Mouse (Mus musculus) urinary bladder, adult 2 months (tissue): ENCODE results near the gene Klhl2. TPM values are rescaled to one million over a fixed set of nuclear protein-coding genes. Genes with fewer than 3 reads are reported as not detected.

Experiments used
- DNase-seq: peaks from one replicate; pipeline ENCODE4 v3.0.0; 2022; ENCODE audit warnings: low spot score
- polyA plus RNA-seq: library from polyadenylated mRNA; depleted of rRNA; stranded (reverse); fragments of >200 nt; gene quantifications from 2 replicates; pipeline ENCODE4 v1.2.3, GENCODE M21; 2012; rRNA removed

Klhl2 gene
- polyA plus RNA-seq, result 20.1 and 20.2 TPM in 2 replicates

DNA sequence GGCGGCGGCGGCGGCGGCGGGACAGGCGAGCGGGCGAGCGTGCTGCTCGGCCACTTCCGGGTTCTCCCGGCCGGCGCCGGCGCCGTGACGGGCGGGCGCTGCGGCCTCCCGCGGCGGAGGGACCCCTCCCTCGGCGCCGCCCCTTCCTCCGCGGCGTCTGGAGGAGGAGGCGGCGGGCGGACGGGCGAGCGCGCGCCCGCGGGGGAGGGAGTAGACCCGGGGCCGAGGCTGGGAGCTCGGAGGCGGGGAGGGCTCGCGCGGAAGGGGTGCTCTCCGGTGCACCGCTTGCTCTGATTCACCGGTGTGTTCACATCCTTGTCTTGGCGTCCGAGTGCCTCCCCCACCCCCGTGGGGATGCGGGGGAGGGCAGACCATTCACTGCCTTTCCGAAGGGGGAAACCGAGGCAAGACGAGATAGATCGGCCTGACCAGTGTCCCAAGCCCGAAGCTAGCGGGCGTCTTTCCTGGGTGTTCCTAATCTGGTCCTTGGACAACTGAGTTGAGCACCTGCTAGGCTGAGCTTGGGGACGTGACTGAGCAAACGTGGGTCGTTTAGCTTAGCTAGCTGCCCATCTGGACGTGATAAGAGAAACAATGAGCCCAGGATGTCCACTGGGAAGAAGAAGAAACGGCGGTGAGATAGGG is at the start of gene Klhl2:
Gene Klhl2, minus strand, starts transcription at position 121 of the 645 bp plus-strand sequence.
- DNase-seq, result peak; percentile 69

DNA sequence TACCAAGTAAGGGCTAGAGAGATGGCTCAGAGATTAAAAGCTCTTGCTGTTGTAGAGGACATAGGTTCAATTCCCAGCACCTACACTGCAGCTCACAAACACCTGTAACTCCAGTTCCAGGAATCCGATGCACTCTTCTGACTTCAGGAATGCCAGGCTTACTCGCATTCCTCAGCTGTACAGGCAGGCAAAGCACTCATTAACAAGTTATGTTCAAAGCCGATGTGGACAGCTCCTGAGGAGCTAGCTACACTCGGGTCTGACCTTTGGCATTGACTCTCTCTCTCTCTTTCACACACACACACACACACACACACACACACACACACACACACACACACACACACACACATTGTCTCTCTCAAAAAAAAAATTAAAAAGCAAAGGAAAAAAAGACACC is 48.9 kb upstream of the Klhl2 start:
- DNase-seq, result no peak

DNA sequence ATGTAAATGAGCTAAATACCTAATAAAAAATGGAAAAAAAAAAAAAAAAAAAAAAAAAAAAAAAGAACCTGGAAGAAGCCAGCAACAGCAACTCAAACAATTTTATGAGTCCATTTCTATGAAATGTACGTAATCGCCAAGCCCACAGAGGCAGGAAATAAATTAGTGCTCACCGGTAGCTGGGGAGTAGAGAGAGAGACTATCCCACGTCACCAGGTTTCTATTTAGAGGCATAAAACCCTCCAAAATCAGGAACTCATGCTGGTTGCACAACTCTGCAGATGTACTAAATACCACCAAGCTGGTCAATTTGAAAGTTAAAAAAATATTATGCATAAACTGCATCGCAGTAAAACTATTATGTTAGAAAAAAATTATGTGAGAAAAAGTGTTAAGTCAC is 46.9 kb upstream of the Klhl2 start:
- no peak for DNase-seq

DNA sequence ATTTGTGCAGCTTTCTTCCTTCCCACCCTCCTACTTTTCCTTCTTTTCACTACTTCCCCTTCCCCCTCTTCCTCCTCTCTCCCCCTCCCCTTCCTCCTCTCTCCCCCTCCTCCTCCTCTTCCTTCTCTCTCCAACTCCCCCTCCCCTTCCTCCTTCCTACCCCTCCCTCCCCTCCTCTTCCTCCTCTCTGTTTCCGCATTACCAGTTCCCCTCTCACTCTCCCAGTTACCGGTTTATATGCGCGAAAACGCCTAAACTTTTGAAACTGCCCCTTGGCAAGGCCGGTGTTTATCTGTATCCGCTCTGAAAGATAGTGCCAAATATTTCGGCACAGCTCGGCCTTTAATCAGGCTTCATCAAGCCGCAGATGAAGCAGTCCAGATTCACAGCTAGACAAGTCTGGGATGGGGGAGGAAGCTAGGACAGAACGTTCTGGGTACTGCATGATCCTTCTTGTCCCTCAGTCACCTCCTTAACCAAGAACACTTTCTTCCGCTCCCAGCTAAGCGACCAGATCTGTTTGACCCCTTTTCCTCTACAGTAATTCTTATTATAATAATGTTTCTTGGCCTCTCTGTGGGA is 30.9 kb upstream of the Klhl2 start:
- no peak for DNase-seq

DNA sequence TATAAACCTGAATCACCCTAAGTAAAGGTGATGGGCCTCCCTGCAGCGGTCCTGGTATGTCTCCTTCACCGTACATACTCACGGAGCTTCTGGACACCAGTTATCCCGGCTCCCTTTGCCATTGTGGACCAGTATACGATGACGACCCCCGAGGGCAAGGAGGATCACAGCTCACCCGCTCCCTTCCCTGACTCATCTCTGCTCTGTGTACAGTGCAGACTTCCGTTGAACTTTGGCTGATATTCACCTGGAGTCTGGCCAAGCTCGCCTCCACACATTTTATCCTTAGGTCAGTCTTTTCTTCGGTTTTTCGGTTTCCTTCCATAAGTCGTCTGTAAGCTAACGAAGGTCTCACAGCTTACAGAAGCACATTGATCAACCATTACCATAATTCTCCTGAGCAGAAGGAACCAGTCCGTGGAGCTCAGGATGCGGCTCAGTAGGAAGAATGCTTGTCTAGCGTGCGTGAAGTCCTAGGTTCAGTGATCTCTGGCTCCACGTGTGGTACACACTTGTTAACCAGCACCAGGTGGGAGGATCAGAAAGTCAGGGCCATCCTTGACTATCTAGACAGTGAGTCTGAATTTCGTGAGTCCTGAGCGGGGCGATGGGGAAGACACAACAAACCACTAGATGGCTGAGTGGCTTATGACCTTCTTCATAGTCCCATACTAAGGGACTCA is 28.0 kb upstream of the Klhl2 start:
- DNase-seq, result no peak

DNA sequence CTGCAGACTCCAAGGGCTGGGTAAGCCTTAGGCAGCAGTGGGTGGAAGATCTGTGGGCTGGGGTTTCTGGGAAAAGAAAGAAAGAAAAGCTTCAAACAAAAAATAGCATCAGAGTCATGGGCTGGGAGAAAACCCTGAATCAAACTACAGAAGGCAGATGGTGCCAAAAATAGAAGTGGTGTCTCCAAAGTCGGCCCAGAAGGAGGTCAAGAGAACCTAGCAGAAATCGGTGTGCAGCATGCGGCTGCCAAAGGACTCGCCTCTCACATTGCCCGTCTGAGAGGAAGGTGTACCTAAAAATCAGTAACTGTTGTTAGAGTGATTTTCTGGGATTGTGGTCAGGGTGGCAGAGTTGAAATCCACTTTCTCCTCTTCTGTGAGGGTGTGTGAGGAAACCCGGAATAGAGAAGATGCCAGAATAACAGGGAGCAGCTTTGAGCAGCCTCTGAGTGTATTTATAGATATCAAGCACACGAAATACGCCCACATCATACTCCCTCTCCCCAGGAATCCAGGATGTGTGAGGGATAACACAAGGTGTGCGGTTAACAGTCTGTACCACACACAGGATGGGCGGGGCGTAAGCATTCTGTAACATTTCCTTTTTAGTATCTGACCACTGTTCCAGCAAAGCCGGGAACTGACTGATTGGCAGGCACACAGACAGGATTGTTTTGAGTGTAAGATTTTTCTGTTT is 21.8 kb upstream of the Klhl2 start:
- no peak for DNase-seq

DNA sequence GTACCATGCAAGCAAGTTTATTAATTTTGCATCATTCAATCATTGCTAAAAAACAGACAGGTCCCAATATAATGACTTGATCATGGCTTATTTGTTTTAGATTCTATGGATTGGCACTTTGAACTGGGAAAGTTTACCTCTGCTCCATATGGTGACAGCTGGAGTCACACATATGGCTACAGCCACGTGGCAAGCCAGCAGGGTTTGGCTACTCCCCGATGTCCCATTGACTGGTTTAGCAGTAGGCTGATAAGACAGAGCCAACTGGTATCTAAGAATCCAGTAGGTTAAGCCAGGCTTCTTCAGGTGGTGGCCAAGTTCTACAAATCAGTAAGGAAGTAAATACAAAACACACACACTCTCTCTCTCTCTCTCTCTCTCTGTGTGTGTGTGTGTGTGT is 20.4 kb upstream of the Klhl2 start:
- no peak for DNase-seq

DNA sequence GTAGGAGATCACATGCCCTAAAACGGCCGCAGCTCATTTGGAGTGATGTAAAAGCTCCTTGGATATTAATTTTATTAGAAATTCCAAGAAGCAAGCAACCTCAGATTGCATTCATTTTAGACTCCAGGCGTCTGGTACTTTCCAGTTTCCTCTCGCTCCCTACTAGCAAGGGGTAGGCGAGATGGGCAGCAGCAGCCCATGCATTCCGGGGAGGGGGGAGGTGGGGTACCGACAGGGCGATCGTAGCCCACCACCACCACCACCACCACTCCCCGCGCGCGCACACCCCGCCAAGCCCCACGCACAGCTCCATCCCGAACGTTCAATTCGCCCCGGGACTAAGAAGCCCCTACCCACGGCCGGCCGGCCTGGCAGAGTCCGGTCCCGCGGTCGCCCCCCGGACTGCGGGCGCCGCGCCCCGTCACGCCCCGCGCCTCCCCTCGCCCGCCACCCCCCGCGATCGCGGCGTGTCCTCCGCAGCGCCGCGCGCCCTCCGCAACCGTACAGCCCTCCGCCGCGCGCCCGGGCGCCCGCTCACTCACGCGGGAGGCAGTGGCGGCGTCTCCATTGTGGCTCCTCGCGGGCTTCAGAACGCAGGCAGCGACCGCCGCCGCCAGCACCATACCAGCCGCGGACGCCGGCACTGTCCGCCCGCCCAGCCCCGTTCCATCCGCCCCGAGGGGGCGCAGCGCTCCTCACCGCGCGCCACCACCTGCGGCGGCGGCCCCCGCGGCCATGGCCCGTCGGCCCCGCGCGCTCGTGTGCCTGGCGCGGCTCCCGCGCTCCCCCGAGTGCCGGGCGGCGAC is 523 bp downstream of the Klhl2 start:
- DNase-seq, result no peak

DNA sequence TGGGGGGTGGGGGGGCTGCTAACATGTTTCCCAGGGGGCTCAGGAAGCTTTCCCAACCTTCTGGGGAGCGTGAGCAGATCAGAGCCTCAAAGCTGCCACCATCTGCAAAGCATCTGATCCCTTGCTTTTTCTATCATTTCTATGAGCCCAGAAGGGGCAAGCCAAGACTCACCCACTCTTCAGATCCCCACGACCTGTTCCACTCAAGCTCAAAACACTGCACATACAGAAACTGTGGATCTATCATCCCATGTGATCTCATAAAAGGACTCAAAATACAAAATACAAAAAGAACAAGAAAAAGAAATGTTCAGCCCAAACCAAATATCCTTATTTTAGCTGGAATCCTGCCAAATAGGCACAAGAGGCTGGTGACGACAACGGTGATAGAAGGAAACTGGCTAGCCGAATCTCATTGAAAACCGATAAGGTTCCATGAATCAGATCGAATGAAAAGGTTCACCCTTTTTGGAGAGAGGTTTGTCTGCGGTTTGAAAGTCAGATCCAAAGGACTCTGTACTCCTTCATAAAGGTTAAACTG is 1.5 kb downstream of the Klhl2 start:
- DNase-seq, result no peak

DNA sequence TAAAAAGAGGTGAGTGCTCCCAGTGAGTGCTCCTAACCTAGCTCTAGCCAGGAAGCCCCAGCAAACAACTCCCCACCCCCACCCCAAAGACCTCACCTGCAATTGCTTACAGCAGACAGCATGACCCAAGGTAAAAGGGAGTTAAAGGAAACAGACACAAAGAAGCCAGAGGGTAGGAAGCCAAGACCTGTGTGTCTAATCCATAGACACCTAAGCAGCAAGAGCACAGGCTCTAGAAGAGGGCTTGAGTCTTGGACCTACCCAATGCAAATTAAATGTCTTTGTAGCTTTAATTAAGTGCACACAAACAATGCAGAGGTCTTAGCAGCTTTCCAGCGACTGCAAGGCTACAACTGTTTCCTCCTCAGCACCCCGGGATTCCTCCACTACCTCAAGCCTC is 2.2 kb downstream of the Klhl2 start:
- DNase-seq, result no peak

DNA sequence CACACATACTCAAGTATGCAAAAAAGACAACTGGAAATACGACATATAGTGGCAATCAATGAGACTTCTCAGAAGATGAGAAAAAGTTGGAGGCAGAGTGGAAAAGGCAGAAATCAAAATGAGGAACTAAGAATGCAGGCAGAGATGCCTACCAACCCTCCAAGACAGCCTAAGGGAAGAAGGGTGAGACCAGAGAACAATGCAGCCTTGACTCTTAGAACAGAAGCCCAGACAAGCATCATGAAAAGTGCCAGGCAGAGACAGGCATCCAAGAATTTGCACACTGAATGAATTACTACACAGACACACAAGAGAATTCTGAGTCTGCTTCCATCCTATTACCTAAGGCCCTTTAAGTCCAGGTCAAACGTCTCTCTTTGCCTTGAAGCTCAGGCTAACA is 2.6 kb downstream of the Klhl2 start:
- no peak for DNase-seq

DNA sequence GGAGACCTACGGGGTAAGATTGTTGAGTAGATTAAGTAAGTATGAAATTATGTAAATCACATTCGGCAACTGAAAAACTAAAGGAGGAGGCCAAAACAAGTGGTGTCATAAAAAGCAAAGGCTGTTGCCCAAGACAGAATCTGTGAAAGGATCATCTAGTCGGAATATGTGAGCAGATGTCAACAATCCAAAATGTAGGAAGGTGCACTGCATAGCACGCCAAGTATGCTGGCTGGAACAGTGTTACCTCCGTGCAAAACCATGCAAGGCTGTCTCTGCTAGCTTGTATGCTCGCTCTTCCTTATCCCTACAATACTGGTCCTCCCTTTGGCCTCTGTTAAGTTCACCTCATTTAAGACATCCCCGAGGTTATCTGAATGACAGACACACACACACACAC is 4.5 kb downstream of the Klhl2 start:
- DNase-seq, result no peak

DNA sequence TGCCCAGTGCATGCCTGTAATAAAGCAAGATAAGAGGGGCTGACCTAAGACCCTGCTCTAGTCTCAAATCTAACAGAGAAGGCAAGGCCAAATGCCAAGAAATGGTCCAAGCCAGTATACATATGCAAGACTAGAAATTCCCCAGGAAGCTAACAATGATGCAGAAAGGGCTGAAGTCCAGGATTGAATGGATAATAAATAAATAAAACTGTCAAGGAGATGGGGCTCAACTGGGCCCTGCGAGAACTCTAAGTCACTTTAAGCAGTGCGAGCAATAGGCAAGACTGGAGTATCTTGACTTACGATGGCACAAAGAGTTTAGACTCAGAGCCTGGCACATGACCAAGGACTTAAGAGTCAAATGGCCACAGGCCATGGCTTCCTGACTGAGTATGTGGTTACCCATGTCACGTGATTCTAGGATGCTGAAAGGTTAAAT is 5.8 kb downstream of the Klhl2 start:
- no peak for DNase-seq

DNA sequence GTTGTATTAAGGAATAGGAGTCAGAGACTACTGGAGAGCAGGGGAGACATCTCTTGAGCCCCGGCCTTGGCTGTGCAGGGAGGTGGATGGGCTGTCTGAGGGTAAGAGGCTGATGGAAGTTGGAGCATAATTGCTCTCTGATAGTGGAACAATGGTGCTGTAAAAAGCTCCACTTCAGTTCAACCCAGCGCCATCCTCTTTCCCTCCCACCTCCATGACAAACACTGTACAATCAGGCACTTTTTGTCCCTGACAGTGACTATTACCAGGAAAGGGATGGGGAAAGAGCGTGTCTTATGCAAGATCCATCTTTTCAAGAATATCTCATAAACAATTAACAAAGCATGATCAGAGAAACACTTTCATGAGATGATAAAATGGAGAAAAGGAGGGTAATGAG is 6.6 kb downstream of the Klhl2 start:
- no peak for DNase-seq

DNA sequence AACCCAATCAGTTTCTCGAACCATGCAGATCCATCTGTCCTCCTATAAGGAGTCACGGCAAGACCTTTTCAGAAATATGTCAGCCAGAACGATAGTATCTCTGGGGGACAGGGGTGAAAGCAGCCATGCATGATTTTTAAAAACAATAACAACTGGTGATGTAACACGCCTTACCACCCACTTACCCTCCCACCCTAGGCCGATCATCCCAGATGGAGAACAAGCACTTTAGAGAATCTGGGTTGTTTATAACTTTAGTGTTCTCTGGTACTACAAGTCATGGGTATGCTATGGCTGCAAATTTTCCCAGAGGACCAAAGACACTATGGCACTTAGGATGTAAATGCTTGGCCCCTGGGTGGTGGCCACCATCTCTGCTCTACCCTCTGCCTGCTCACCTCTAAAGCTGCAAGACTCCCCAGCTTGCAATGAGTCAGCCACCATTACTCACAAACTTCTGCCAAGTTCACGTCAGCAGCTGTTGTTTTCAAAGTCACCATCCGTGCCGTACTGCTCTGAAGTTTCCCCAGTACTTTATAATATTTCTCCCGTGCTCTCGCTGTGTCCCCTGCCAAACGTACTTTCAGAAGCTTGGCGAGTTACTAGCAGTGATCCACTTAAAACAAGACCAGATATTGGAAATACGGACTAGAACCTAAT is 7.9 kb downstream of the Klhl2 start:
- DNase-seq, result no peak

DNA sequence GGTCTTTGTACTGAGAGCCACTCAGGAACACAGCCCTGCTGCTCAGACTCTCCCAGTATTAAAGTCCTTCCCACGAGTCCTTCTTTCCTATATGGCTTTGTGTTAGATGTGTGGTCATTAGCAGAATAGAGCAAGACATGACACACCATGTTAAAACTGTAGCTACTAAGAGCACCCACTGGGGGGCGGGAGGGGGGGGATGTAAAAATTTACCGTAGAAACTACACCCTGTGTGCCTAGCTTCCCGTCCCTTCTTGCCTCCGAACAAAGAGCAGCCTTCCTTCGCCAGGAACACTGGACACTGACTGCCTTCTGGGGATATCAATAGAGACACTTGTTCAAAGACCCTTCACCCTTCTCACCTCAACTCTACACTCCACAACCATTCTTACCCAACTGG is 10.2 kb downstream of the Klhl2 start:
- DNase-seq, result no peak

DNA sequence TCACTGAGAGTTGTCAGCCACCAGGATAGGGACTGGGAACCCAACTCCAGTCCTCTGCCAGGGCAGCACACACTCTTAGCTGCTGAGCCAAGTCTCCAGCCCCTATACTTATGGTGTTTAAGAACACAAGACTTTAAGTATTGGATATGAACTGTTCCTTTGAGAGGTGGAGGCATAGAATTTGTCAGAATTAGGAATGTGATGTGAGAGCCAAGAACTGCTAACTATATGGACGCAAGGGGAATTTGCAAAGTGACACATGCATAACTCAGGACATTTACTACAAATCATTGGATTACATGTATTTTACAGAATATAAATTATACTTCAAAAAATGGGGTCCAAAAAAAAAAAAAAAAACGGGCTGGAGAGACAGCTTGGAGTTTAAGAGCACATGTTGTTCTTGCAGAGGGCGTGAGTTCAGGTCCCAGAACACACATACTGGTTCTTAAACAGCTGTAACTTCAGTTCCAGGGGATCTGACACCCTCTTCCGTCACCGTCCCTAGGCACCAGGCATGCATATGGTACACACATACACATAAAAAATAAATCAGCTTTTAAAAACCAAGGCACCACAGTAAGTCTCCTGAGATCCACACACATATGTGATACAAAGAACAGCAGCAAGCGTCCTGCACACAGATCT is 14.2 kb downstream of the Klhl2 start:
- no peak for DNase-seq

DNA sequence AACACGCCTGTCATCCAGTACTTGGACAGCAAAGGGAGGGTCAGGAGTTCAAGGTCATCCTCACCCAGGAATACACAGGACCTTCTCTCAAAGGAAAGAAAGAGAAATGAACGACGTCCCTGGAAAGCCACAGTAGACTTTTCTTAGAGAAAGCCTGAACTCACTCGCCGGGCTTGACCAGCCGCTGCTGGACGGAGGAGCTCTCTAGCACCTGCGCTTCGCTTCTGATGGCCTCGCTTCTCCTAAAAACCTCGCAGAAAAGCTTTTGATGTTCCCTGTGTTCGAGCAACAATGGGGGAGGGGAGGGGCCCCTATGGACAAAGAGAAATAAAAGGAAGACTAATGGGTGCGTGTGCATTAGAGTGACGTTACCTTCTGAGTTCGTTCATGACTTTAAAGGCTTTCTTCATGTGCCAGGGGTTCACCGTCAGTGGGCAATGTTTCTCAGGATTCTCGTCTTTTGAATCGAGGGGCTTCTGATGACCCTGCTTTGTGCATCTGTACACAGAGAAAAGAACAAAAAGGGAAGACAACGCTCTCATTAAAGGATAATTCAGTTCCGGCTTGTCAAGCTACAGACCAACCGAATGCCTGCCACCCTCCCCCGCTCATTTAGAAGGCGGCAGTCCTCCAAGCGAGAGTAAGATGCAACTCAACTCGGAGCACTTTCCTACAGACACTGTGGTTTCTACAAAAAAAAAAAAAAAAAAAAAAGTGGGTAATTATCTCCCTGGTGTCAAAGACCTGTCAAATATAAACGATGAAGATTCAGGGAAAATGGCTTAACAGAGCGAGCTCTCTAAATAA is 15.5 kb downstream of the Klhl2 start:
- DNase-seq, result no peak

DNA sequence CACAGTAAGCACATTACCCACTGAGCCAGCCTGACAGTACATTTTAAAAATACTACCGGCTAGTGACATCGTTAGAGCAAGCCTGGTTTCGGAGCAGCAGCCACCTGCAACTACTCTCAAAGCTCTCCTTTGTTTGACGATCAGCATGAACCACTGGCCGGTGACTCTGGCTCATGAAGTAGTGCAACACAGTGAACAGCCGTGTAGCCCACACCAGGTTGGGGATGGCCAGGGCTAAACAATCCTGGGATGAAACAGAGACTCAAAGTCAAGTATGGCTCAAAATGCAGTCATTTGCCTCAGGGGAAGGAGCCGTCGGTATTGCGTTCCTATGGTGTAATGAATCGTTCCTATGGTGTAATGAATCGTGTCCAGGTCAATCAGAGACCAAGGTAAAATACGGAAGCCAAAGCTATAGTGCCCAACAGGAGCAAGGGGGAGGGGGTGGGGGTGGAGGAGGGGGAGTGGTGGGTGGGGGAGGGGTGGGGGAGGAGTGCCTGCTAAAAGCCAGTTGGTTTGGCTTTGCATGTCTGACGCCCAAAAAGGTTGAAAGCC is 17.2 kb downstream of the Klhl2 start:
- no peak for DNase-seq
